Mouse (Mus musculus) embryonic facial prominence, embryonic 11.5 days (tissue): Measurements from ENCODE around the gene Atf6b. TPM values are rescaled to one million over a fixed set of nuclear protein-coding genes. Genes with fewer than 3 reads are reported as not detected.

Source experiments
- ATAC-seq: fragments of 200-750 bp; cut with Nextera tagmentation; replicated peaks from 2 replicates; pipeline ENCODE4 v1.8.0; 2017; ENCODE audit warnings: low read depth; ENCODE audit not compliant: insufficient number of reproducible peaks, low FRiP score, low TSS enrichment
- DNase-seq: peaks from one replicate; pipeline ENCODE4 v3.0.0-alpha.2; 2015; ENCODE audit warnings: low spot score
- H3K27ac ChIP-seq: fragments of 300-500 bp; sonication (generic); replicated peaks from 2 replicates; pipeline ENCODE4 v1.5.1; 2014; ENCODE audit warnings: mild to moderate bottlenecking, low read depth, low read length, control low read depth
- H3K27me3 ChIP-seq: fragments of 300-500 bp; sonication (generic); 2 replicates; pipeline ENCODE4 v1.6.1; 2014; ENCODE audit warnings: mild to moderate bottlenecking, low read length, moderate library complexity, mixed read lengths; ENCODE audit not compliant: control insufficient read depth, insufficient read depth
- H3K36me3 ChIP-seq: fragments of 300-500 bp; sonication (generic); replicated peaks from 2 replicates; pipeline ENCODE4 v1.6.1; 2014; ENCODE audit warnings: low read depth, mild to moderate bottlenecking, low read length, moderate library complexity, mixed read lengths; ENCODE audit not compliant: control insufficient read depth, insufficient read depth
- H3K4me1 ChIP-seq: fragments of 300-500 bp; sonication (generic); 2 replicates; pipeline ENCODE4 v1.6.1; 2014; ENCODE audit warnings: low read length, mixed read lengths; ENCODE audit not compliant: control insufficient read depth, insufficient read depth
- H3K4me2 ChIP-seq: fragments of 300-500 bp; sonication (generic); 2 replicates; pipeline ENCODE4 v1.6.1; 2014; ENCODE audit warnings: low read depth, mild to moderate bottlenecking, control low read depth, low read length, moderate library complexity
- H3K4me3 ChIP-seq: fragments of 300-500 bp; sonication (generic); 2 replicates; pipeline ENCODE4 v1.5.1; 2014; ENCODE audit warnings: low read depth, low read length, control low read depth
- H3K9ac ChIP-seq: fragments of 300-500 bp; sonication (generic); replicated peaks from 2 replicates; pipeline ENCODE4 v1.6.1; 2014; ENCODE audit warnings: mild to moderate bottlenecking, control low read depth, low read length
- H3K9me3 ChIP-seq: fragments of 300-500 bp; sonication (generic); replicated peaks from 2 replicates; pipeline ENCODE4 v1.6.1; 2016; ENCODE audit warnings: mild to moderate bottlenecking, low read length, inconsistent platforms, mixed read lengths; ENCODE audit not compliant: control insufficient read depth
- WGBS: fragments of 180-500 bp; shearing (Covaris S2); extraction: QIAGEN DNeasy Blood & Tissue Kit; methylation state at CpG from one replicate; pipeline ENCODE4 v1.1.7; 2014; 5-methylcytosine and 5-hydroxymethylcytosine counted together
- polyA plus RNA-seq: library from polyadenylated mRNA; unstranded; fragments of >200 nt; fragmentation: Nextera tagmentation; extraction: Ambion mirVana; gene quantifications from 2 replicates; pipeline ENCODE4 v1.2.1, GENCODE M21; 2014

The Atf6b gene
- polyA plus RNA-seq, 1 experiment from 2014 or later: 55.8 TPM

- H3K27me3 ChIP-seq: peaks cover 11% of the 10 kb centered on the region
- 69% methylated on average over 12 of the region's 12 CpGs for WGBS
Observed at GRCm38 (mm10) chr17:34659181-34659896, 12.4 kb downstream of the Atf6b start.

GRCm38 (mm10) chr17:34659897-34660214, 12.9 kb downstream of the Atf6b start:
- DNase-seq: no peak
- Histone ChIP-seq H3K4me1 (no peaks in the 10 kb centered on the region; the same call in 1 of the 2 replicates), H3K9ac (no peak overlapping the region), H3K9me3 (no peaks in the 10 kb centered on the region), H3K4me3 (no peak overlapping the region), H3K27me3 (peaks cover 11% of the 10 kb centered on the region), H3K36me3 (no peaks in the 10 kb centered on the region), H3K4me2 (no peak overlapping the region), H3K27ac (no peak overlapping the region)
- WGBS: 55% methylated on average over 3 of the region's 3 CpGs
- ATAC-seq: no peak

More at GRCm38 (mm10) chr17:34659181-34659896, 12.4 kb downstream of the Atf6b start:
- no peak overlapping the region for H3K27ac ChIP-seq
- no peaks in the 10 kb centered on the region for H3K36me3 ChIP-seq
- ATAC-seq (no peak), DNase-seq (no peak)
- H3K4me3 ChIP-seq: no peak overlapping the region
- no peaks in the 10 kb centered on the region; the same call in 1 of the 2 replicates for H3K4me1 ChIP-seq
- no peak overlapping the region for H3K9ac ChIP-seq
- H3K4me2 ChIP-seq: no peak overlapping the region
- no peaks in the 10 kb centered on the region for H3K9me3 ChIP-seq

GRCm38 (mm10) chr17:34660259-34660820, 13.4 kb downstream of the Atf6b start:
- Histone ChIP-seq H3K9me3 (no peaks in the 10 kb centered on the region), H3K4me3 (no peak overlapping the region), H3K36me3 (no peaks in the 10 kb centered on the region), H3K4me2 (no peak overlapping the region), H3K4me1 (no peaks in the 10 kb centered on the region; the same call in 1 of the 2 replicates), H3K27me3 (peaks cover 14% of the 10 kb centered on the region), H3K27ac (no peak overlapping the region), H3K9ac (no peak overlapping the region)
- no peak for DNase-seq
- WGBS: 35% methylated on average over 9 of the region's 11 CpGs
- ATAC-seq: peak; percentile 37; the same call in 1 of the 2 replicates

- no peak overlapping the region for H3K27ac ChIP-seq
- peaks cover 14% of the 10 kb centered on the region for H3K27me3 ChIP-seq
- no peak overlapping the region for H3K4me3 ChIP-seq
- no peaks in the 10 kb centered on the region for H3K36me3 ChIP-seq
- DNase-seq (peak; percentile 27), ATAC-seq (no peak)
- H3K4me1 ChIP-seq: no peaks in the 10 kb centered on the region; the same call in 1 of the 2 replicates
- 12% methylated on average over 19 of the region's 19 CpGs for WGBS
- no peaks in the 10 kb centered on the region for H3K9me3 ChIP-seq
- no peak overlapping the region; the same call in 1 of the 2 replicates for H3K9ac ChIP-seq
- H3K4me2 ChIP-seq: peak overlapping the region; percentile 38
Observed at GRCm38 (mm10) chr17:34661121-34661591, 14.2 kb downstream of the Atf6b start.

- 87% methylated on average over 1 of the region's 1 CpGs for WGBS
Observed at GRCm38 (mm10) chr17:34662468-34662867, 15.5 kb downstream of the Atf6b start.

GRCm38 (mm10) chr17:34662978-34663377, 16.0 kb downstream of the Atf6b start:
- Histone ChIP-seq H3K4me3 (no peak overlapping the region), H3K36me3 (no peaks in the 10 kb centered on the region), H3K4me1 (no peaks in the 10 kb centered on the region; the same call in 1 of the 2 replicates), H3K27me3 (peaks cover 14% of the 10 kb centered on the region), H3K9ac (no peak overlapping the region), H3K27ac (no peak overlapping the region), H3K9me3 (no peaks in the 10 kb centered on the region), H3K4me2 (no peak overlapping the region)
- ATAC-seq (no peak), DNase-seq (no peak)
- 76% methylated on average over 8 of the region's 8 CpGs for WGBS

More at GRCm38 (mm10) chr17:34662468-34662867, 15.5 kb downstream of the Atf6b start:
- H3K9ac ChIP-seq: no peak overlapping the region
- no peak overlapping the region for H3K4me2 ChIP-seq
- no peaks in the 10 kb centered on the region; the same call in 1 of the 2 replicates for H3K4me1 ChIP-seq
- peaks cover 14% of the 10 kb centered on the region for H3K27me3 ChIP-seq
- no peak for ATAC-seq
- DNase-seq: no peak
- no peak overlapping the region for H3K27ac ChIP-seq
- H3K4me3 ChIP-seq: no peak overlapping the region
- no peaks in the 10 kb centered on the region for H3K36me3 ChIP-seq
- H3K9me3 ChIP-seq: no peaks in the 10 kb centered on the region

- 45% methylated on average over 1 of the region's 1 CpGs for WGBS
- Histone ChIP-seq H3K27ac (no peak overlapping the region), H3K36me3 (no peaks in the 10 kb centered on the region), H3K4me1 (no peaks in the 10 kb centered on the region; the same call in 1 of the 2 replicates), H3K4me2 (no peak overlapping the region), H3K9me3 (no peaks in the 10 kb centered on the region), H3K27me3 (peaks cover 14% of the 10 kb centered on the region), H3K9ac (no peak overlapping the region), H3K4me3 (no peak overlapping the region)
- ATAC-seq (no peak), DNase-seq (no peak)
Observed at GRCm38 (mm10) chr17:34663558-34663957, 16.6 kb downstream of the Atf6b start.

GRCm38 (mm10) chr17:34664472-34664871, 17.5 kb downstream of the Atf6b start:
- no peaks in the 10 kb centered on the region for H3K36me3 ChIP-seq
- no peak overlapping the region for H3K4me3 ChIP-seq
- no peak overlapping the region for H3K27ac ChIP-seq
- WGBS: 80% methylated on average over 7 of the region's 7 CpGs
- no peaks in the 10 kb centered on the region; the same call in 1 of the 2 replicates for H3K4me1 ChIP-seq
- H3K9me3 ChIP-seq: no peaks in the 10 kb centered on the region
- ATAC-seq: no peak
- H3K4me2 ChIP-seq: no peak overlapping the region
- peaks cover 12% of the 10 kb centered on the region for H3K27me3 ChIP-seq
- H3K9ac ChIP-seq: no peak overlapping the region
- DNase-seq: no peak
